Mouse (Mus musculus) mesoderm, embryonic 11.5 days (tissue): ENCODE data around the gene Gzmk.

ENCODE experiments used
- DNase-seq: peaks from one replicate; pipeline ENCODE4 v3.0.0-alpha.2; 2012; ENCODE audit warnings: low read depth, low spot score

Gene Gzmk

DNA sequence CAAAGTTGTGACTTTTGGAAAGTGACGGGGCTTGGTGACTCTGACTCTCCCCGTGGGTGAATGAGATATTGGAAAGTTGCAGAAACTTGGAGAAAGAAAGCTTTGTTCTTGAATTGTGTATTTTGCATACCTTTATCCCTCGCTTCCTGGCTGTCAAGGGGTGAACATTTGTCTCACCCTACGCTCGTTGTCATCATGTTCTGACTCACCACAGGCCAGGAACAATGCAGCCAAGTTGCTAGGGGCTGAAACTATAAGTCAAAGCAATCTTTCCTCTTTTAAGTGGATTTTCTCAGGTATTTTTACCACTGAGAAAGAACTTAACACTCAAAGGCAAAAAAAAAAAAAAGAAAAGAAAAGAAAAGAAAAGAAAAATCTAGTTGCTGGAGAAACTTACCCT, 22.6 kb downstream of the Gzmk start:
- DNase-seq = no peak

DNA sequence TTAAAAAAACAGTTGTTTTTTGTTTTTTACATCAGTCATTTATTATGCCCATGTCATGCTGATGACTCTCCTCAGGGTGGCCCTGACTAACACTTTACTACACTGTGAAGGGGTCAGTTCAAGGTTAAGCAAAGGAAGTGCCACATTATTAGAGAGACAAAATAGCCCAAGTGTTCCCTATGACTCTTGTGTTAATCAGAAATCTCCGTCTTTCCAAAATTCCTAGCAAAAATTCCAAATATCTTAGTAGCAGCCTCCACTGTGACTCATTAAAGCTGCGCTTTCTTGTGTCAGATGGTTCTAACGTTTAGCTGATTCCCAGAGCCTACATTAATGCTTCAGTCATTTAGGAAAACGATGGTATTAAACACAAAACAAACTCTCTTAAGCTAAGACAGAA, 23.5 kb downstream of the Gzmk start:
- no peak for DNase-seq

DNA sequence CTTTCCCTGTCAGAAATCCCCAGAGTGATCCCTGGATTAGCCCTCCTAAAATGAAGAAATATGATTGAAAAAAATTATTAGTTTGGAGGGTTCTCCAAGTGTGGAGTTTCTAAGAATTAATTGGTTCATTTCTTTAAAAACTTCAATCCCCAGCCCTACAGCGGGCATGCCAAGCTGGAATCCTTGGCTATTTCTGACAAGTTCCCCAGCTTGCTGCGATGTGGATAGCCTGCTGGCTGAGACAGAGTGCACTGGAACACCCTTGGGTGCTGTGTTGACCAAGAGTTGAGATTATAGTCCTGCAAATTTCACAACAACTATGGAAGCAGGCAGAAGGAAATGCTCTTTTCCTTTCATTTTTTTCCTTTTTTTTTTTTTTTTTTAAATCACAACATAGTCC, 24.1 kb downstream of the Gzmk start:
- no peak for DNase-seq

DNA sequence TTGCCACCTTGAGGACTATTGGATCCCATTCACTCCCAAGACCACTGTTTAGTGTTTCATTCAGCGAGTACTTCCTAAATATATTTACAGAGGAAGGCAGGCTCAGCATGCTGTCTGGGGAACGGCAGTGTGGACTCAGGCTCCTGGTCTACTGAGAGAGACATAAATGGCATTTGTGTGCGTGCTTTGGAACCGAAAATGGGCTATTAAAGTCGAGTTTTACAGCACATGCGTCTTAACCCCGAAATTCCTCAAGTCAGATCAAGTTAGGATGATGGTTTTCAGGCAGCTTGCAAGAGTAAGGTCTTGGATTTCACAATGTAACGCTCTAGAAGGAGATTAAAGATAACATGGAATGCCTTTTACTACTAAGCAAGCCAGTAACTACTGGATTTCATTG, 25.0 kb downstream of the Gzmk start:
- DNase-seq = peak; percentile 32

DNA sequence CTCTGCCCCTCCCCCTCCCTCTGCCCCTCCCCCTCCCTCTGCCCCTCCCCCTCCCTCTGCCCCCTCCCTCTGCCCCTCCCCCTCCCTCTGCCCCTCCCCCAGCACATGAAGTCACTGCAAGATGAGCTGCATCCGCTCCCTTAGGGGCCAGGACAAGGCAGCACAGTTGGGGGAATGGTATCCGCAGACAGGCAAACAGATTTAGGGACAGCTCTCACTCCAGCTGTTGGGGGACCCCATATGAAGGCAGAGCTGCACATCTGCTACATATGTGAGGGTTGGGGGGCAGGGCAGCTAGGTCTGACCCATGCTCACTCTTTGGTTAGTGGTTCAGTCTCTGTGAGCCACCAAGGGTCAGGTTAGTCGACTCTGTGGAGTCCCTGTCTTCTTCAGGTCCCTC, 26.4 kb downstream of the Gzmk start:
- no peak for DNase-seq

DNA sequence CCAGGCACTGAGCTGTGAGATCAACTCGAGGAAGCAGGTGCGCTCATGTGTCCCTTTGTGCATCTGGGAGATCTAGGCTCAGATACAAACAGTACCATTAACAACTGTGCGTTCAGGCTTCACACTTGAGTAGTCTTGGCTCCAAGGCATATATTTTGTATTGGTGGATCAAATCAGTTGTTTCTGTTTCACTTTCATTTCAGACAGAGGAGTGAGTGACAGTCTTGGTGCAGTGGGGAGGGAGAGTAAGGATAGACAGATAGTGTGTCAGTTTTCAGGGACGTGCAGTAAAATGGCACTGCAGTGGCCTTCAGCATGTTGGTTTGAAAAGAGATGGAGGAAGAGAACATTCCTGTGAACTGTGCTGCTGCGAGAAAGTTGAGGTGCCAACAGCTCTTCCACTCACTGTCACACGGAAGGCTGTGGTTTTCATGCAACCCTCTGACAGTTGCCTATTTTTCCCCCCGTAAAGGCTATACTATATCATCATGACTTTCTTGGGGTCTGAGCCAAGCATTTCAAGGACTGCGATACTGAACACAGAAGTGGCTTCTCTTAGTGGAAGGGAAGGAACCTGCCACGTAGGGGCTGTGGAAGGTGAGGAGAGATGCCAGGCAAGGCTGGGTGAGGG, 27.7 kb downstream of the Gzmk start:
- no peak for DNase-seq

DNA sequence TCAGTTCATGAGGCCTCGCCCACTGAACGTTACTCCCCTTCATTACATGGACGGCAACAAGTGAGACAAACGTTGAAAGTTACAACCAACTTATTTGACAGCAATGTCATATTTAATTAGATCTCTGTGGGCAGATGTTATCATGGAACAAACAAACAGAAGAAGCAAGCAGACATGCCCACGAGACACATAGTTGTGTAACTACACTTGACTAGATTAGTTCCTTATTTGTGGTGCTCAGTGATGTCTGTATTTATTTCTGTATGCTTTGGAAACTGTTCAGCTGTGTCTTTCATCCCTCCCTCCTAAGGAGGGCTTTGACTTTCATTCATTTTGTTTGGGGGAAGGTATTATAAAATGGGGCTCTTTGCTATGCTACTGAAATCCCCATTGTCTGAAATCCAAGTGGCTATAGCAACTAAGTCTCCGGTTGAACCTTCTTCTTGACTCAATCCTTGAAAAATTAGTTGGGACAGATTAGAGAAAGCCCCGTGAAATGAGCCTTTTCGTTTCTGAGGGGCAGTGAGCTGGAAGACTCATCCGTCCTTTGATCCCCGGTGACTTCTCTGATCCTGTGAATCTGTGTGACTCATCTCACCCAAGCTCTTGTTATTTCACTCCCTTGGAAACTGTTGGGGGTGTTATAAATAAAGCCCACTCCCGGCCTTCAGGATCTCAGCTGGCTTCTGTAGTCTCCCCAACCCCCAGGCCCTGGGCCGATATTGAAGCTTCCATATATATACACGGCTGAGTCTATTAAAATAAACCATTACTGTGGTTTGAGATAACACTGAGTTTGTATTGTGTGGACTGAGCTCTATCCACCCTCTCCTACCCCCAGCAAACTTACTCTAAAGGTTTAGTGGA, 28.7 kb downstream of the Gzmk start:
- DNase-seq = no peak

DNA sequence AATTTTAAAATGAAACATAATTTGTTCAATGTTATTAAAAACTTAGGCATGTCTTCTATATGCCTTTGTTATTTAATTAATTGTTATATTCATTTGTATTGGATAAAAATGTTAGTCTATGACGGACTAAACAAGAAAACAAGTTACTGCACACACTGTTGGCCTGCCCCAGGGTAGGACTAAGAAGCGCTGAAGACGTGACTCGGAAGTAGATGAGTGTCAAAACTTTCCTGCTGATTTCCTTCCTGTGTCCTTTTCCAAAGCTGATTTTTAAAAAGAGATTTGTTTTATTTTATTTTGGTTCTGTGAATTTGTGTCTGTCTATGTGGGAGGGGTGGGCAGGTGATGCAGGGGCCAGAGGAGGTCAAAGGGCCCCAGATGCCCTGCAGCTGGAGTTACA, 42.0 kb downstream of the Gzmk start:
- DNase-seq = no peak

DNA sequence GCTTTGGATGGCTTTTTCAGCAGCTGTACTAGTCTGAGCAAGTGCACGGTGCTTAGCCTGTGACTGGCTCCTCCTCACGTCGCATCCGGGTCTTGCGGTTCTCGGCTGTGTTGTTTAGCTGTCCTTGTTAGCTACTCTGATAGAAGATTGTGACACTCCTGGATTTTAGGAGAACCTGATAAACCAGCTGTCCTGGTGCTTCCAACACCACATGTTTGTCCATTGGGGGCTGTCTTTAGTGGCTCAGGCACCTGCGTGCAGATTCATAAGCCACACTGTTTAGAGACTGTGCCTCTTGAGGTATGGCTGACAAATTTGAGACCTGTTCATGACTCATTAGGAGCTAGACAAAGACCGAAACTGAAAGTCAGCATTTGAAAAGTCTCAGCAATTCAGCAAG, 42.4 kb downstream of the Gzmk start:
- DNase-seq = no peak

DNA sequence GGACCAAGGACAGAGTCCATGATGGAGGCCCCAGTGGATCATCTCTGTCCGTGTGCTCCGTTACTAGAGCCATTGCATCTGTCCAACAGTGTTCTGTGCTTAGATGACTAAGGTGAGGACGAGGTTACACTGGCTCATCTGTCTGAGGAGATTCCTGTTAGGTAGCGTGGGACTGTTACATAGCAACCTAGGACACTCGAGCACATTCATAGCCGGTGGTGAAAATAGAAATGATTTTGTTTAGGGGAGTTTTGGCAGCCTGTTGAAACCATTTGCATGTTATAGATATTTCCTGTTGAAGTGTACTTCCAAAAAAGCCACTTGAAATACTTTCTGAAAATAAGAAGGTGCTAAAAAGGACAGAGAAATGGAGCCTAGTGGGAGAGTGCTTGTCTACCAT, 51.5 kb downstream of the Gzmk start:
- DNase-seq = no peak

DNA sequence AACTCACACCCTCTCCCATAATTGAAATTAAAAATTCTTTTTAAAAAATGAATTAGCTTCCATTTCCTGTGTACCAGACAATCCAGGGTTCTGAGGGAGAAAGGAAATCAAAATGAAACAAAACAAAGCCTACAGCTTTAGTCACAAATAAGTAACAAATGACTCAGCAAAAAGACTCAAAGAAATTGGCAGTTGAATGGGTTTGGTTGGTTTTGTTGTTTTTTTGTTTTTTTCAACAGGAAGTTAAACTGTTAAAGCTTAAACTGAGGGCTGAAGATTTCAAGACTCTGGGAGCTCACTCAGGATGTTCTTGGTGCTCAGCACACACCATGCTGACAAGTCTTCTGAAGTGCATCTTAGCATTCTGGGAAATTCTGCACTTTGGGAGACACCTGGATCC, 55.5 kb downstream of the Gzmk start:
- DNase-seq = no peak

DNA sequence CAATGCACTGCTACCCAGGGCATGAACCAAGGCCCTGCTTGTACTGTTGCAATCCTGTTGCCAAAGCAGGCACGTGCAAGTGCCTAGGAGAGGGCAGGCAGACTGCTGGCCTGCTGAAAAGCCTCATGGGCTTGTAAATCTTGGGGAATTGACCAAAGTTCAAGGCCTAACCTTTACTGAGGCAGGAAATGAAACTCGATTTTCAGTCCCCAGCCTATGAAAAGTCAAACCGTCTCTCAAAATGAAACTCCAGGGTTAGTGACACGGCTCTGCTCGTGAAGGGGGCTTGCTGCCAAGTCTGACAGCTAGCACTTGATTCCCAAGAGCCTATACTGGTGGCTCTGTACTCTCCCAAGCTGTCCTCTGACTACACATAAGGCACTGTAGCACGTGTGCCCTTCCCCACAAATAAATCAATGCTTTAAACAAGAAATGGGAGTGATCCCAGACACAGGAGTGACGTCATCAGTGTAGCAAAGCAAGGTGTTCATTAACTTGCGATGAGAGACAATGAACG, 57.6 kb downstream of the Gzmk start:
- DNase-seq = no peak

DNA sequence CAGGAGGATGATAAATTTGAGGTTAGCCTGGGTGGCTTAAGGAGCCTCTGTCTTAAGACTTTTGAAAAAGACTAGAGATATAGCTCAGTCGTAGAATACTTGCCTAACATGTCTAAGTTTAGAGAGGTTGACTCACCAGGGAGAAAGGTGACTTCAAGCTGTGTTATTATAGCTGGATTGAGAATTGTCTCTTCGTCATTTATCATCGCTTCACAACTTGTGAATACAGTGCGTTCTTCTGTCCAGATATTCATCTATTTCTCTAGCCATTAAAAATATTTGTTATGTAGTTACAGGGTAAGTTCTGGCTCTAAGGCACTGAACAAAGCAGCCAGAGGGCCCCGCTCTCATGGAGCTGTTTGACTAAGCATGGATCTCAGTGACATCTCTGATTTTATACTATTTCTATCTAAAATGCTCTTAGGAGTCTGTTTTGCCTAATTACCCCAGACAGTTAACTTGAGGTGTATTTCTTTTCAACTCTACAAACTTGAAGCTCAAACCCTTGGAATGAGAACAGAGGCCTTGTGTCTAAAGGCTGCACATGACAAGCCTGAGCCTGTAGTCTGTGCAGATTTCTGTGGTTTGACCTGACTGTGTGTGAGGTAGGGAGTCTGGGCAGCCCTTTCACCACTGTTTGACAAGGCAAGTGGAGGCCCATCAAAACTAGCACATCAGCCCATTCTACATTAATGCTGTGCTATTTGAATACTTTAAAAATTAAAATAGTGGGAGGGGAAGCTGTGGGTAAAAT, 61.3 kb downstream of the Gzmk start:
- no peak for DNase-seq

DNA sequence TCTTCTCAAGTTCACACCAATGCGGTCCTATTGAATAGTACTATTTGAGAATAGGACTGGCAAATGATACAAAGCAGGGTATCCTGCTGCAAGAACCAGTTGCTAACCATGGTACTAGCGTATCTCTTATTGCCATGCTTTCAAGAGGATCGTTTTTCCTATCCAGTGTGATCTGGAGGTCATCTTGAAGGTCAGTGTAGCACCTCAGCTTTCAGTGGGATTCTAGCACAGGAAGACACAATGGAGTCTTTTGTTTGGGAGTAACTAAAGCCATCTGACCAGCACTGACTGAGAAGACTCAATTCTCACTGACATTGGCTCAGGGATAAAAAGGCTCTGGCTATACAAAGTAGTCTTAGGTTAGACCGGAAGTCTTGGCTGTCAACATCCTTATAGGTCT, 74.2 kb downstream of the Gzmk start:
- DNase-seq = no peak

DNA sequence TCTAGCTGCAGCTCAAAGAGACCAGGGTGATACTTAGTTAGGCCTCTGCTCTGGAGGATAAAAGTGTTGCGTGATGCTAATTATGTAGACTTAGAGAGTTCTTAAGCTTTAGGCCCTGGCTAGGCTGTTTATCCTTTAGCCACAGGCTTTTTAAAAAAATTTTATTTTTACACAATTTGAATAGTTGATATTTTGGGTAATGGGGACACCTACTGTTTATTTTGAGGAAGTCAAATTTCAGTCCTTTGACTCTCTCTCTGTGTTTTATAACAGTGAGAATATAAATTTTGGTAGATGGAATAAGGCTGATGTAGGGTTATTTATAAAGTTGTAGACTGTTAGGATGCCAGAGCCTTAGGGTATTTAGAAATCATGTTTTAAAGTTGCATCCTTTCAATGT, 86.1 kb downstream of the Gzmk start:
- DNase-seq = no peak

DNA sequence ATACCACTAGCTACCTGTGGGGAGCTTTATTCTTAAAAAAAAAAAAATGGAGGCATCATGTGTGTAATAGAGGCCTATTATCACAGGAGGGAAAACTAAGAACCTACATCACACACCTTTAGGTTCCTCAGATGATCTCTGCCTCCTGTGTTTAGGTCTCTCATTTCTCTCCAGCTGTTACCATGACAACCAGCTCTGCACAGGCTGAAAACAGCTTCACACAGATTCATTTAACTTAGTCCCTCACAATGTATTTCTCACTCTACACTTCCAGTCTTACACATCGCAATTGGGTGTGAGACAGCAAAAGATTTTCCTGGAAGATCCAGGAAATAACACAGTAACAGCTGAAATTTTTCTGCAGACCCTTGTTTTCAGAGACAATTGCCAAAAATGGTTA, 95.7 kb downstream of the Gzmk start:
- peak; percentile 12 for DNase-seq
